Mouse (Mus musculus): ENCODE data around the gene Clca1.
"Not testable (repeated sequence)": the region's sequence is repeated elsewhere in the genome, so short reads cannot be mapped to it uniquely, and the experiment has no call there.

The Clca1 gene

GRCm38 (mm10) chr3:145032676-145033075 is at the start of gene Clca1:
TSS of gene Clca1 (minus strand) at chr3:145032776.
- no peak for DNase-seq (ENCODE audit: low spot score in 2 of 2)

GRCm38 (mm10) chr3:145080904-145081303 is 48.3 kb upstream of the Clca1 start:
- no peak for DNase-seq (ENCODE audit: low spot score in 2 of 2)

- no peak for DNase-seq (ENCODE audit: low spot score in 2 of 2)
Measured at GRCm38 (mm10) chr3:145078405-145078804, 45.8 kb upstream of the Clca1 start.

- no peak for DNase-seq (ENCODE audit: low spot score in 2 of 2)
Measured at GRCm38 (mm10) chr3:145072339-145072738, 39.8 kb upstream of the Clca1 start.

GRCm38 (mm10) chr3:145068964-145069363 is 36.4 kb upstream of the Clca1 start:
- no peak for DNase-seq (ENCODE audit: low spot score in 2 of 2)

- not testable (repeated sequence) for DNase-seq (ENCODE audit: low spot score in 2 of 2)
Measured at GRCm38 (mm10) chr3:145055138-145055537, 22.6 kb upstream of the Clca1 start.

- DNase-seq (ENCODE audit: low spot score in 2 of 2): no peak
Measured at GRCm38 (mm10) chr3:145049820-145050219, 17.2 kb upstream of the Clca1 start.

GRCm38 (mm10) chr3:145038813-145039212 is 6.2 kb upstream of the Clca1 start:
- no peak for DNase-seq (ENCODE audit: low spot score in 2 of 2)

GRCm38 (mm10) chr3:145028036-145028435 is 4.5 kb downstream of the Clca1 start:
- DNase-seq (ENCODE audit: low spot score in 2 of 2): no peak

- peak; percentile 15 to 53 for DNase-seq (ENCODE audit: low spot score in 2 of 2)
Measured at GRCm38 (mm10) chr3:145026750-145027149, 5.8 kb downstream of the Clca1 start.

- DNase-seq (ENCODE audit: low spot score in 2 of 2): no peak
Measured at GRCm38 (mm10) chr3:145017807-145018206, 14.8 kb downstream of the Clca1 start.

- no peak for DNase-seq (ENCODE audit: low spot score in 2 of 2)
Measured at GRCm38 (mm10) chr3:145004422-145004821, 28.2 kb downstream of the Clca1 start.

- DNase-seq (ENCODE audit: low spot score in 2 of 2): no peak
Measured at GRCm38 (mm10) chr3:145000912-145001311, 31.7 kb downstream of the Clca1 start.

GRCm38 (mm10) chr3:144993055-144993454 is 39.5 kb downstream of the Clca1 start:
- no peak for DNase-seq (ENCODE audit: low spot score in 2 of 2)

GRCm38 (mm10) chr3:144992618-144993017 is 40.0 kb downstream of the Clca1 start:
- DNase-seq (ENCODE audit: low spot score in 2 of 2): no peak

GRCm38 (mm10) chr3:144985890-144986289 is 46.7 kb downstream of the Clca1 start:
- no peak for DNase-seq (ENCODE audit: low spot score in 2 of 2)

- no peak for DNase-seq (ENCODE audit: low spot score in 2 of 2)
Measured at GRCm38 (mm10) chr3:144980551-144980950, 52.0 kb downstream of the Clca1 start.

- no peak for DNase-seq (ENCODE audit: low spot score in 2 of 2)
Measured at GRCm38 (mm10) chr3:144977631-144978030, 54.9 kb downstream of the Clca1 start.

- no peak for DNase-seq (ENCODE audit: low spot score in 2 of 2)
Measured at GRCm38 (mm10) chr3:144976091-144976490, 56.5 kb downstream of the Clca1 start.

GRCm38 (mm10) chr3:144974945-144975344 is 57.6 kb downstream of the Clca1 start, which contains the start of gene Clca4a:
TSS of gene Clca4a (minus strand) at chr3:144975045.
- no peak for DNase-seq (ENCODE audit: low spot score in 2 of 2)

GRCm38 (mm10) chr3:144971553-144972270 is 60.9 kb downstream of the Clca1 start:
- DNase-seq (ENCODE audit: low spot score in 2 of 2): no peak

- DNase-seq (ENCODE audit: low spot score in 2 of 2): no peak
Measured at GRCm38 (mm10) chr3:144969755-144970154, 62.8 kb downstream of the Clca1 start.

- no peak for DNase-seq (ENCODE audit: low spot score in 2 of 2)
Measured at GRCm38 (mm10) chr3:144966074-144966473, 66.5 kb downstream of the Clca1 start.

Data from spleen, postnatal 10 days (tissue).